Mouse (Mus musculus) limb, embryonic 15.5 days (tissue): ENCODE measurements around the gene Mrpl2. TPM values are rescaled to one million over a fixed set of nuclear protein-coding genes. Genes with fewer than 3 reads are reported as not detected.

Experiments used
- ATAC-seq: fragments of 200-750 bp; cut with Nextera tagmentation; 2 replicates; pipeline ENCODE4 v1.8.0; 2017; ENCODE audit warnings: low read depth, moderate TSS enrichment; ENCODE audit not compliant: insufficient number of reproducible peaks, low FRiP score, low TSS enrichment
- H3K27ac ChIP-seq: fragments of 300-500 bp; sonication (generic); 2 replicates; pipeline ENCODE4 v1.5.1; 2015; ENCODE audit warnings: moderate library complexity, mild to moderate bottlenecking, inconsistent platforms
- H3K27me3 ChIP-seq: fragments of 300-500 bp; sonication (generic); 2 replicates; pipeline ENCODE4 v1.6.1; 2015; ENCODE audit warnings: inconsistent platforms
- H3K36me3 ChIP-seq: fragments of 300-500 bp; sonication (generic); 2 replicates; pipeline ENCODE4 v1.6.1; 2015; ENCODE audit warnings: inconsistent platforms
- H3K4me1 ChIP-seq: fragments of 300-500 bp; sonication (generic); 2 replicates; pipeline ENCODE4 v1.6.1; 2015; ENCODE audit warnings: inconsistent platforms
- H3K4me2 ChIP-seq: fragments of 300-500 bp; sonication (generic); 2 replicates; pipeline ENCODE4 v1.6.1; 2015; ENCODE audit warnings: mild to moderate bottlenecking, inconsistent platforms
- H3K4me3 ChIP-seq: fragments of 300-500 bp; sonication (generic); 2 replicates; pipeline ENCODE4 v1.5.1; 2015; ENCODE audit warnings: mild to moderate bottlenecking, inconsistent platforms
- H3K9ac ChIP-seq: fragments of 300-500 bp; sonication (generic); 2 replicates; pipeline ENCODE4 v1.6.1; 2015; ENCODE audit warnings: inconsistent platforms
- H3K9me3 ChIP-seq: fragments of 300-500 bp; sonication (generic); 2 replicates; pipeline ENCODE4 v1.6.1; 2016; ENCODE audit warnings: inconsistent platforms
- WGBS: fragments of 180-500 bp; shearing (Covaris S2); methylation state at CpG from one replicate; pipeline ENCODE4 v1.1.7; 2015; 5-methylcytosine and 5-hydroxymethylcytosine counted together
- polyA plus RNA-seq: library from polyadenylated mRNA; unstranded; fragments of >200 nt; fragmentation: Nextera tagmentation; extraction: Ambion mirVana; gene quantifications from 2 replicates; pipeline ENCODE4 v1.2.1, GENCODE M21; 2015

Gene Mrpl2
- polyA plus RNA-seq, 1 experiment from 2014 or later: 88.4 TPM

DNA sequence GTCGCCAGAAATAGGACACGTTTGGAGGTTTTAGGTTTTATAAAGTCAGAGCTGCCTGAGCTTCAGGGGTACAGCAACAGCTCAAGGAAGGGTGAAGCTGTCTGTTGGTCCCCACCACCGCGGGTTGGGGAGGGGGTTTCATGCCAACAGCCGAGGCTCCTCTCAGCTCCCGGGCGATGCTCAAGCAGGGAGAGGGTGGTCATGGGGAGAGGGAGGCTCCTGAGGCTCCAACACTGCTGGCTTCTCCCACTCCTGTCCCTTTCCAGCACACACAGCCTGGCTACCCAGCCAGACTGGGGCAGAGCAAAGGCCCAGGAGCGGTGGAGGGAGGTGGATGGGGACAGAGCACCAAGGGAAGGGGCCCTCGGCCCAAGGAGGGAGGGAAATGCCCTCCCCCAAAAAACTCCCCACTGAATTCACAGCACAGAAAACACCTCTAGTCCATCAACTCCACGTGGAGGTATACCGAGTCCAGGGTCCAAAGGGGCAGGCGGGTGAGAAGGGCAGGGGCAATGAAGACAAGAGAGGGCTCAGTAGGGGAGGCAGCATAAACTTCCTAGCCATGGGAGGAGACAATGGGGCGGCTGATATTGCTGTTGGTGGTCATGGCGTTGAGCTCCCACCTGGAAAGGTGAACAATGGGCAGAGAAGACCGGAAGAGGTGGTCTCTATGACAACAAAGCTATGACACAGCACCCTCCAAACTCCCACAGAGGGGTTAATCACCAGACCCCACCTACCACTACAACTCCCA is 28.7 kb downstream of the Mrpl2 start:
- Histone ChIP-seq H3K27ac (peak overlapping the region; percentile 92), H3K4me1 (peaks cover 45% of the 10 kb centered on the region), H3K36me3 (peaks cover 54% of the 10 kb centered on the region), H3K4me3 (peak overlapping the region; percentile 79), H3K9ac (peak overlapping the region; percentile 33), H3K27me3 (no peaks in the 10 kb centered on the region), H3K9me3 (no peaks in the 10 kb centered on the region), H3K4me2 (peak overlapping the region; percentile 72)
- peak; percentile 11; the same call in 1 of the 2 replicates for ATAC-seq
- WGBS: 23% methylated on average over 15 of the region's 15 CpGs

GRCm38 (mm10) chr17:46678416-46678815 is 32.4 kb downstream of the Mrpl2 start, which contains the start of gene Mea1:
TSS of gene Mea1 (plus strand) at chr17:46678793.
- 86% methylated on average over 8 of the region's 9 CpGs for WGBS
- Histone ChIP-seq H3K4me3 (peak within 1 kb of the TSS; percentile 94), H3K27me3 (no peaks in the 10 kb centered on the region), H3K4me2 (peak within 1 kb of the TSS; percentile 65), H3K9ac (no peak within 1 kb of the TSS; the same call in 1 of the 2 replicates), H3K27ac (peak within 1 kb of the TSS; percentile 22; the same call in 1 of the 2 replicates), H3K36me3 (peaks cover 44% of the 10 kb centered on the region), H3K4me1 (peaks cover 39% of the 10 kb centered on the region), H3K9me3 (no peaks in the 10 kb centered on the region)
- ATAC-seq: no peak

GRCm38 (mm10) chr17:46678911-46679310 is 32.9 kb downstream of the Mrpl2 start:
- 47% methylated on average over 9 of the region's 9 CpGs for WGBS
- H3K4me1 ChIP-seq: peaks cover 37% of the 10 kb centered on the region
- H3K4me2 ChIP-seq: peak overlapping the region; percentile 65
- no peak for ATAC-seq
- H3K9me3 ChIP-seq: no peaks in the 10 kb centered on the region
- H3K27ac ChIP-seq: peak overlapping the region; percentile 22; the same call in 1 of the 2 replicates
- peaks cover 49% of the 10 kb centered on the region for H3K36me3 ChIP-seq
- no peaks in the 10 kb centered on the region for H3K27me3 ChIP-seq
- no peak overlapping the region for H3K9ac ChIP-seq
- H3K4me3 ChIP-seq: peak overlapping the region; percentile 94

- Histone ChIP-seq H3K9ac (peak overlapping the region; percentile 75), H3K27me3 (no peaks in the 10 kb centered on the region), H3K9me3 (no peaks in the 10 kb centered on the region), H3K4me3 (peak overlapping the region; percentile 94), H3K27ac (peak overlapping the region; percentile 94), H3K4me2 (peak overlapping the region; percentile 65), H3K36me3 (peaks cover 56% of the 10 kb centered on the region), H3K4me1 (peaks cover 29% of the 10 kb centered on the region)
- under 1% methylated on average over 34 of the region's 34 CpGs for WGBS
- peak; percentile 3; the same call in 1 of the 2 replicates for ATAC-seq
These were observed 34.1 kb downstream of the Mrpl2 start for GRCm38 (mm10) chr17:46679843-46680759.

GRCm38 (mm10) chr17:46680760-46681373 is 34.8 kb downstream of the Mrpl2 start, which contains the start of gene Klhdc3:
TSS of gene Klhdc3 (minus strand) at chr17:46680914.
- under 1% methylated on average over 49 of the region's 49 CpGs for WGBS
- peak within 1 kb of the TSS; percentile 75 for H3K9ac ChIP-seq
- no peaks in the 10 kb centered on the region for H3K27me3 ChIP-seq
- no peaks in the 10 kb centered on the region for H3K9me3 ChIP-seq
- peak; percentile 98 for ATAC-seq
- peak within 1 kb of the TSS; percentile 65 for H3K4me2 ChIP-seq
- peaks cover 24% of the 10 kb centered on the region for H3K4me1 ChIP-seq
- H3K27ac ChIP-seq: peak within 1 kb of the TSS; percentile 94
- peak within 1 kb of the TSS; percentile 94 for H3K4me3 ChIP-seq
- peaks cover 56% of the 10 kb centered on the region for H3K36me3 ChIP-seq

DNA sequence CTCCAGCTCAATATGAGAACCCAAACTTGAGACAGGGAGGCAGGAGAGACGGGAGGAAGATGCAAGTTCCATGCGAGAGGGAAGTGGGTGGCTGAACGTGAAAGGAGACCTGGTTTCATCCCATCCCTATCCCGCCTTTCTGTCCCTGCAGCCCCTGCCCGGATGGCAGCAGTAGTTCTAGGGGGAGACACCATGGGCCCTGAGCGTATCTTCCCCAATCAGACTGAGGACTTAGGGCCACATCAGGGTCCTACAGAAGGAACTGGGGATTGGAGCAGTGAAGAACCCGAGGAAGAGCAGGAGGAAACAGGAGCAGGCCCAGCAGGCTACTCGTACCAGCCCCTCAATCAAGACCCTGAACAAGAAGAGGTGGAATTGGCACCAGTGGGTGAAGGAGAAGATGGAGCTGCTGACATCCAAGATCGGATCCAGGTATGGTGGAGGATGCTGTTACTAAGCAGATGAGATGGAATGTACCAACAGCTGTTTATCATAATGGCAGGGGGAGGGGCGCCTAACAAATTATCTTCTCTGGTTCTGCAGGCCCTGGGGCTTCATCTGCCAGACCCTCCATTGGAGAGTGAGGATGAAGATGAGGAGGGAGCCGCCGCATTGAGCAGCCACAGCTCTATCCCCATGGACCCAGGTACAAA is 35.6 kb downstream of the Mrpl2 start:
- Histone ChIP-seq H3K4me3 (peak overlapping the region; percentile 94), H3K9ac (peak overlapping the region; percentile 21), H3K4me2 (peak overlapping the region; percentile 65), H3K27me3 (no peaks in the 10 kb centered on the region), H3K9me3 (no peaks in the 10 kb centered on the region), H3K27ac (peak overlapping the region; percentile 82), H3K36me3 (peaks cover 56% of the 10 kb centered on the region), H3K4me1 (peaks cover 24% of the 10 kb centered on the region)
- WGBS: 20% methylated on average over 12 of the region's 12 CpGs
- ATAC-seq: no peak

- Histone ChIP-seq H3K4me3 (no peak overlapping the region), H3K4me1 (peaks cover 24% of the 10 kb centered on the region), H3K4me2 (no peak overlapping the region), H3K9ac (no peak overlapping the region), H3K9me3 (no peaks in the 10 kb centered on the region), H3K36me3 (peaks cover 56% of the 10 kb centered on the region), H3K27ac (no peak overlapping the region), H3K27me3 (no peaks in the 10 kb centered on the region)
- ATAC-seq: no peak
- 82% methylated on average over 16 of the region's 16 CpGs for WGBS
These were observed 36.8 kb downstream of the Mrpl2 start for GRCm38 (mm10) chr17:46682654-46683389.

- no peak for ATAC-seq
- H3K9ac ChIP-seq: no peak overlapping the region
- H3K36me3 ChIP-seq: peaks cover 58% of the 10 kb centered on the region
- no peak overlapping the region for H3K4me2 ChIP-seq
- H3K4me3 ChIP-seq: no peak overlapping the region
- H3K27ac ChIP-seq: no peak overlapping the region
- peaks cover 9% of the 10 kb centered on the region for H3K4me1 ChIP-seq
- WGBS: 86% methylated on average over 6 of the region's 6 CpGs
- H3K27me3 ChIP-seq: no peaks in the 10 kb centered on the region
- H3K9me3 ChIP-seq: no peaks in the 10 kb centered on the region
These were observed 39.9 kb downstream of the Mrpl2 start for GRCm38 (mm10) chr17:46685913-46686312.

- H3K4me1 ChIP-seq: no peaks in the 10 kb centered on the region
- peaks cover 42% of the 10 kb centered on the region for H3K36me3 ChIP-seq
- no peak overlapping the region for H3K27ac ChIP-seq
- H3K9ac ChIP-seq: no peak overlapping the region
- no peak overlapping the region for H3K4me3 ChIP-seq
- no peak overlapping the region for H3K4me2 ChIP-seq
- WGBS: 93% methylated on average over 12 of the region's 12 CpGs
- no peaks in the 10 kb centered on the region for H3K9me3 ChIP-seq
- no peak for ATAC-seq
- H3K27me3 ChIP-seq: no peaks in the 10 kb centered on the region
These were observed 44.6 kb downstream of the Mrpl2 start for GRCm38 (mm10) chr17:46690665-46691064.

DNA sequence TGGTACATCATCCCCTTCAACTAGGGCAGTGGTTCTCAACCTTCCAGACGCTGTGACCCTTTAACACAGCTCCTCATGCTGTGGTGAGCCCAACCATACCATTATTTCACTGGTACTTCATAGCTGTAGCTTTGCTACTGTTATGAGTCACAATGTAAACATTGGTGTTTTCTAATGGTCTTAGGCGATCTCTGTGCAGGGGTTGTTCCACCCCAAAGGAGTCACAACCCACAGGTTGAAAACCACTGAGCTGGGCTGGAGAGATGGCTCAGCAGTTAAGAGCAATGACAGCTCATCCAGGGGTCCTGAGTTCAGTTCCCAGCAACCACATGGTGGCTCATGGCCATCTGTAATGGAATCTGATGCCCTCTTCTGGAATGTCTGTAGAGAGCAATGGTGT is 45.4 kb downstream of the Mrpl2 start:
- Histone ChIP-seq H3K4me2 (no peak overlapping the region), H3K4me3 (no peak overlapping the region), H3K36me3 (peaks cover 40% of the 10 kb centered on the region), H3K4me1 (no peaks in the 10 kb centered on the region), H3K27ac (no peak overlapping the region), H3K27me3 (no peaks in the 10 kb centered on the region), H3K9ac (no peak overlapping the region), H3K9me3 (no peaks in the 10 kb centered on the region)
- WGBS: 91% methylated on average over 2 of the region's 2 CpGs
- no peak for ATAC-seq
